Mouse (Mus musculus): ENCODE measurements around the gene Arhgap27.
A peak's percentile ranks its signal among the peaks of the same experiment; 100 is the strongest.

Arhgap27 gene

DNA sequence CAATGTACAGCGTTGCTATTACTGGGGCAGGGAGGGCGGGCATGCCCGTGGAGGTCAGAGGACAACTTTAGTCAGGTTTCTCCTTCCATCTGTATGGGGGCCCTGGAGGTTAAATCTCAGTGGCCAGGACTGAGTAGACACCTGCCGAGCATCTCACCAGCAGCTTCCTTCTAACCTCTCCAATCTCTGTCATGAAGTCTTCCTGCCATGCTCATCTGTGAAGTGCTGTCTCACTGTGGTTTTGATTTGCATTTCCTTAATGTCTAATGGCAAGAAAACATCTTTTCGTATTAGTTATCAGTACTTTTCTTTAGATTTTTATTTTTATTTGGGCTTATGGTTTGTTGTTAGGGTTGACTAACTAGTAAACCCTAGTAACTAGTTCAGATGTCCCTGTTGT lies 17.0 kb upstream of the Arhgap27 start:
- no peak for DNase-seq

DNA sequence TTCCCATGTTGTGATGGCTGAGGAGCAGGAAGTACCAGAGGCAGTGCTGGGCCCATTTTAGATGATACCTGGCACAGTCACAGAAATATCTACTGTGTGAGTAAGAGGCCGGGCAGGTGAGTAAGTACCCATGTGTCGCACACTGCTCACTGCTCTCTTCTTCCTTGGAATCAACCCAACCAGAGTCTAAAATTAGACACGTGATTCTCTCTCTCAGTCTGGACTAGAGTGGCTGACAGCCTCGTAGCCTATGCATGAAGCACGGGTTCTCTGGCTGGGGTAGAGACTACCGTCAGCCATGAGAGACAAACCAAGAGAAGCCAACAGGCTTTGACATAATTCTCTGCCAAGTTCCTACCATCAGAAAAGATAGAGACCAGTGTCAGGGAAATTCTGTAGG lies 14.8 kb upstream of the Arhgap27 start:
- no peak for DNase-seq

DNA sequence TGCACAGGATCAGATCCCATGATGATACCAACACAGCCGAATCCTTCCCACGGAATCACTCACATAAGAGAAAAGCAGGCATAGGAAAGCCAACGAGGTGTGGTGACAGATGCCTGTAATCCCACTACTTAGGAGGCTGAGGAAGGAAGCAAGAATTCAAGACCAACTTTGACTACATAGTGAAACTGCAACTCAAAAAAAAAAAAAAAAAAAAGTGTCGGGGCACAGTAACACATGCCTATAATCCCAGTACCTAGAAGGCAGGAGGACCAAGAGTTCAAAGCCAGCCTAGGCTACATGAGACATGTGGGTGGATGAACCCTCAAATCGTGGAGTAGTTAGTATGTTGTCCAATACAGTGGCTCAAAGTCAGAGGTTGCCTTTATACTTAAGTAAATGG lies 12.3 kb upstream of the Arhgap27 start:
- DNase-seq: no peak

DNA sequence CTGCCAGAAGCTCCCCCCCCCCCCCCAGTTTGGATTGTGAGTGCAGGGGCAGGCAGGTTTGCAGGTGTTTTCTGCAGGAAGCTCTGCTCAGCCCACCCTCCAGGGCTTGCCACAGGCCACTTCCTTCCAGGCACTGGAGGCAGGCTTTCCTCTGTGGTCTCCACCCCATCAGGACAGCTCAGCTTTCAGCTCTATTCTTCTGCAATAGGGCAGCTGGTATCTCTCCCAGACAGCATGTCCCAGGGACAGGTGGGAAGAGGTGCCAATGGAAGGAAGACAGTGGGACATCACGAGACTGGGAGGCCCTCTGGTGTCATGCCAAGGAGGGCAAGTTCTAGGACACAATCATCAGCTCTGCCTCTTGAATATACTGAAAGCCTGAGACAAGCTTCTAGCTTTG lies 11.8 kb upstream of the Arhgap27 start:
- DNase-seq: no peak

GRCm38 (mm10) chr11:103373922-103374321 lies 10.4 kb upstream of the Arhgap27 start:
- no peak for DNase-seq

DNA sequence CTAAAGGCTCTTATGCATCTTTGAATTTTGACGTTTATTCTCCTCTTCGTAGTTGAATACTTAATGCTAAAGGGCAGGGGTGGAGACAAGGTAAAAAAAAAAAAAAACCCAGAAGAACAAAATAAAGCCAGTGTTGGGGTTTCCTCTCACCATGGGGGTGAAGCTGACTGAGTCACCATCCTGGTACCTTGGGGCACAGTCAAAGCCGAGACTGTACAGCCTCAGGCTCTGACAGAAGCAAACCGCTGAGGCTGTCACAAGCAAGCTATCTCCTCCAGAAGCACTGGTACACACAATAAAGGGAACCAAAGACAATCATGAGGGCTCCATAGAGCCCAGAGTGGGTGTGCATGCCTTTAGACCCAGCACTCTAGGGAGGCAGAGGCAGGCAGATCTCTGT lies 9.1 kb upstream of the Arhgap27 start:
- no peak for DNase-seq

- DNase-seq: peak; percentile 41 to 57
Measured at GRCm38 (mm10) chr11:103372068-103372467, 8.6 kb upstream of the Arhgap27 start.

DNA sequence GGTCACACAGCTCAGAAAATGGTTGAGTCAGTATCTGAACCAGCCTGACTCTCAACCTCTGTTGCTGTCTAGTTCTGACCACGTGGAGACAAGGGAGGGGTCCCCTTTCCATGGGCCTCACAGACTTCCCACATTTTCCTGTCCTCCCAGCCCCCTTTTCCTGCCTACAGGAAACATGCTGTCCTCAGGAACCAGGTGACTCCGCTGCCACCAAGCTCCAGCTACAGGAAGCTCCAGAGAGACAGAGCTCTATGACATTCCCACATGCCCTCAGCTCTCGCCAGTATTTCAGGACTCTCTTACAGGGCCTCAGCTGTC lies 7.7 kb upstream of the Arhgap27 start:
- DNase-seq: no peak

DNA sequence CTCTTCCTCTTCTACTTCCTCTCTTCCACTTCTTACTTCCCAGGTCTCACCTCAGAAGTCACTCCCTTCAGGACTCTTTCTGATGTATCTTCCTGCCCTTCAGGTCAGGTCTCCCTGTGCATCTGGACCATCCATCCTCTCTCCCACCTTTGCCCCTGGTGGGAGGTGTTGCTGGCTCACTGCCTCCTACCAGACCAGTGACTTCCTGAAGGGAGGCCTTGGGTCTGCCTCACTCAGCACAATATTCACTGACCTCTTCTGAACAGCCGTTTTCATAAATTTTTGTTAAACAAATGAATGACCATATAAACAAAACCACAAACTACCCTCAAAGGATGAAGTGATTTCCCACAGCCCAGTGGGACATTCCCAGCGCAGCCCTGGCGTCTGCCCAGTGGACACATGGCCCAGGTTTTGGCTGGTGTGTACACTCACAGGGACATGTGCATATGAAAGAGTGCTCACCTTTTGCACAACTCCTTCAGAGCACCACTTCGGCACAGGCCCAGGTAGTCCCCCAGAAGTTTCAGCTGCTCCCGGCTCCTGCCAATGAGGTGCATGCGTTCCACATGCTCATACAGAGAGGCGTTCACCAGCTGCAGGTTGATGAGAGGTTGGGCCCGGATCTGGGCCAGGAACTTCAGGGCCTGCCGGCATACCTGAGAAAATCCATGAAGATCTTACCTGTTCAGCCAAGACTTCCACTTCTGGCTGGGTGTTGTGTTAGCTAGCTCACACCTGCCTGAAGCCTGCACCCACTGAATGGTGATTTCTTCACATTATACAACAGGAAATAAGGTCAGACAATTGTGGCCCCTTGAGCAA lies 7.1 kb upstream of the Arhgap27 start:
- DNase-seq: no peak

- no peak for DNase-seq
Measured at GRCm38 (mm10) chr11:103365530-103365929, 2.0 kb upstream of the Arhgap27 start.

- no peak for DNase-seq
Measured at GRCm38 (mm10) chr11:103365022-103365421, 1.5 kb upstream of the Arhgap27 start.

DNA sequence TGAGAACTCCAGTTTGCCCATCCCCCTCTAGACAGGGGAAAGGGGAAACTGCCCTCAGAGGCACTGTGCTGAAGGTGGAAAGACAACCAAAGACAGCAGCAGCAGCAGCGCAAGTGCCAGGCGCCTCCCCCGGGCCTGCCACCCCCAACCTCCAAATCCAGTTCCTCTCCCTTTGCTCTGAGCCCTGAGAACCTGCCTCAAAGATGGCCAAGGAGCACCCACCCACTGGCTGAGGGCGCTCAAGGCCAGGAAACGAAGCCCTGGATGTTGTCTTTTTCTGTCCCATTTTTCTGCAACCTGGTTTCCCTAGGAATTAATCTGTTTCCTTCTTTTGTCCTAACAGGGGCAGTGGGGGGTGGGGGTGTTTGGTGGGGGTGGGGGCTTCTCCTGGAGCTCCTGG lies 843 bp upstream of the Arhgap27 start:
- no peak for DNase-seq

- DNase-seq: peak in 1 of 2 experiments; percentile 37
Measured at GRCm38 (mm10) chr11:103362521-103363181, 841 bp downstream of the Arhgap27 start.

DNA sequence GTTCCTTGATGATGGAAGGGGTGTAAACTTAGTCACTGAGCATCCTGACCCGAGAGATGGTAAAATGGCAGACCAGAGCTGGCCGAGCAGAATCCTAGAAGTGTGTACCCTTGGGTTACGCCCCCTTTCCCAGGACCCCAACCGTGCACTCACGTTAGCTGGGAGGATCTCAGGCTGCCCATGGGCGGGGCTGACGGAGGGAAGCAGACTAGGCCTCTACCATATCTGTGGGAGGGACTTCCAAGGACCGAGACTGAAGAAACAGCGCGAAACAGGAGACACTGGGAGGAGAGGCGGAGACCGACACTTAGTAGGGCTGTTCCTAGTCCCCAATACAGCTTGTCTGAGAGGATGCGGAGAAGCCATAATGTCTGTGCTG lies 1.4 kb downstream of the Arhgap27 start:
- DNase-seq: peak in 1 of 2 experiments; percentile 34

- DNase-seq: no peak
Measured at GRCm38 (mm10) chr11:103361396-103362053, 2.0 kb downstream of the Arhgap27 start.

DNA sequence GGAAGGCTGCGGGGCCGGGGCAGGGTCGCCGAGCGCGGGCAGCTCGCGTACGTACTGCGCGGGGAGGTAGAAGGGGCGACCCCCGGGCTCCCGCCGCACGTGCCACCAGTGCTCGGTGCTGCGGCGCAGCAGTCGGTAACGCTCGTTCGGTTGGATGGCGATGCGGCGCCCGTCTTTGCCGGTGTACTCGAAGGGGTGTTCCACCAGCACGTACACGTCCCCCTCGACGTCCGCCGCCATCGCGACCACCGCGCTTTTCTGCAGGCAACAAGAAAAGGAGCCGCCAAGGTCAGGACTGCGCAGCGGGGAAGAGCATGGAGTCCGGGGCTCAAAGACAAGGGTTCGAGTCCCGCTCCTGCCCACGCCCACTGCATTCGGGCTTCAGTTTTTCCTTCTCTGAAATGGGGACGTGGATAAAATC lies 2.8 kb downstream of the Arhgap27 start:
- DNase-seq: peak; percentile 36 to 37

- peak; percentile 80 to 85 for DNase-seq
Measured at GRCm38 (mm10) chr11:103359841-103360641, 3.5 kb downstream of the Arhgap27 start.

DNA sequence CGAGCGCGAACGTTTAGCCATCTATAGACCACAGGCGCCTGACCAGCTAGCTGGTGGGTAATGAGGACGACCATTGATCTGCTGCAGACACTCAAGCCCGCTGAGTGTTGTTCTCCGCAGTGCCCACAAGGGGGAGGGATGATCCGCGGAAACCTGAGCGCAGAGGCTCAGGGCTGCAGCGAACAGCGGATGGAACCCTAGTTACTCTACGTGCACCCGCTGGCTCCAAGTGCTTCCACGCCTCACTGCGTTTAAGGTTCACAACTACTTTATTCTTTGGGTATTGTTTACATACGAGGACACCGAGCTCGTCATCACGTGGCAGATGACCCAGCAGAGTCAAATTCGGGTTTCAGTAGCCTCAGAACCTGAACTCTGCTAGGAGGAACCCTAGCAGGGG lies 4.4 kb downstream of the Arhgap27 start:
- DNase-seq: peak; percentile 85

DNA sequence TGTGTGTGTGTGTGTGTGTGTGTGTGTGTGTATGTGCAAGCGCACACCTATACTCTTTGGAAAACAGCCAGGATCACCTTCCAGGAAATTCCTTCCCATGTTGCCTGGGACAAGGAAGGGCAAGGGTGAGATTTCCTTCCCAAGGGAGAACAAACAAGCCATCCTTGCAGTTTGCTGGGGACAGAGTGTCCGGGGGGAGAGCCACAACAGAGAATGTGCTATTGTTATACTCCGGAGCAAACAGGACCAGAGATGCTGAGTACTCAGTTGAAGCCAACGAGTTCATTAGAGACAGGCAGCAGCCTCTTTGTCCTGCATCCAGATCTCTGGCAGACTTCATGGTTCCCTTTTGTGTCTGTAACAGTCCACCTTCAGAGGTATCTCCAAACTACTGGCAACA lies 5.2 kb downstream of the Arhgap27 start:
- no peak for DNase-seq

DNA sequence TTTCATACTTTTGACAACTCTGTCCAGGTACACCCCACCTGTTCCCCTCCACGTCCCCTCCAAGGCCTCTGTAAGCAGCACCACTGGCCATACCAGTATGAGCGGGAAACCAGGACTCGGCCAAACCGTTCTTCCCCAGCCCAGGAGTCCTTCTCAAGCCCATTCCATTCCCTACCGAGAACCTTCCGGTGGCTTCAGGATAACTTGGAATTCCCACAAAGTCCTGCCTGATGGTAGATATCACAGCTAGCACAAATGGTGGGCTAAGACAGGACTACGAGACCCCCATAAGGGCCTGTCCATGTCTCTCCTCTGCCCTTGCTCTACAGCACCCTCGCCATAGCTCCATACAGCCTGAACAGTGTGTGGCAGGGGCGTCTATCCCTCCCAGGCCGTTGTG lies 5.8 kb downstream of the Arhgap27 start:
- DNase-seq: no peak

DNA sequence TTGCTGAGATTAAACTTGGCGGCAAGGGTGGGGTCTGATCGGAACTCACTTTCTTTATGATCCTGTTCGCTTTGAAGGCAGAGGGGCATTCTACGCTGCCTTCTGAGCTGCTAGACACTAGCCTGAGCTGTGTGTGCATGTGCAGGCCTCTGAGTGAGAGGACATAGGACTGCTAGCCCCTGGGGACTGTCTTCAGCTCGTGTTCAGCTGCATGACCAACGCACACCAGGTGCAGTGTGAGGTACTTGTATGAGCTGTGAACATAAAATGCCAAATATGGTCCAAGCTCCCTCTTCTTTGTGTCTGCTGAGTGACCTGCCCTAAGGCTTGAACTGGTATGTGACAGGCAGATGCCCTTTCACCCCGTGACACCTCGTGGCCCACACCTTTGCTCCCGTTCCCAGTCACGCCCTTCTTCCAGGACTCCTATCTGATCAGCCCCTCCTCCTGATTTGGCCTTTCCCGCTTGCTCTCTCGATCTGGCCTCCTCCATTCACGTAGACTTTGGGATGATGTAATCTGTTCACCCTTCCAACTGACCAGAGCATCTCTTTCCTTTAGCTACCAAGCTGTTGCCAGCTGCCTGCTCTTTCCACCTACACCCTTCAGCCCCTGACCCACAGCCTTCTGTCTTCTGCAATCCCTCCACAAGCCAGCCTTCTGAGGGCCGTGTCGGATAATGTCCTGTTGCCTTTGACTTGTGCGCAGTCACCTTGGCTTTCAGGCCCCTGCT lies 6.4 kb downstream of the Arhgap27 start:
- peak in 1 of 2 experiments; percentile 1 for DNase-seq

GRCm38 (mm10) chr11:103356032-103356571 lies 7.4 kb downstream of the Arhgap27 start:
- DNase-seq: peak in 1 of 2 experiments; percentile 7

Data from cerebellum, postnatal 10 days (tissue).